Mouse (Mus musculus): ENCODE data around the gene Slc37a2.

Slc37a2 gene

GRCm38 (mm10) chr9:37255149-37255888, at the start of gene Slc37a2:
TSS of gene Slc37a2 (minus strand) at chr9:37255738.
- peak; percentile 34 for DNase-seq

- DNase-seq, result no peak
Measured at GRCm38 (mm10) chr9:37301720-37302119, 46.2 kb upstream of the Slc37a2 start.

- peak; percentile 60 for DNase-seq
Measured at GRCm38 (mm10) chr9:37300501-37300900, 45.0 kb upstream of the Slc37a2 start.

GRCm38 (mm10) chr9:37295586-37295985, 40.0 kb upstream of the Slc37a2 start:
- DNase-seq, result no peak

GRCm38 (mm10) chr9:37266622-37267021, 11.1 kb upstream of the Slc37a2 start:
- no peak for DNase-seq

GRCm38 (mm10) chr9:37255889-37256225, 319 bp upstream of the Slc37a2 start:
- no peak for DNase-seq

GRCm38 (mm10) chr9:37254531-37255110, 917 bp downstream of the Slc37a2 start:
- no peak for DNase-seq

GRCm38 (mm10) chr9:37250631-37251030, 4.9 kb downstream of the Slc37a2 start:
- DNase-seq, result no peak

- no peak for DNase-seq
Measured at GRCm38 (mm10) chr9:37249976-37250375, 5.6 kb downstream of the Slc37a2 start.

- DNase-seq, result no peak
Measured at GRCm38 (mm10) chr9:37248381-37248906, 7.1 kb downstream of the Slc37a2 start.

GRCm38 (mm10) chr9:37247429-37247828, 8.1 kb downstream of the Slc37a2 start:
- no peak for DNase-seq

GRCm38 (mm10) chr9:37245810-37246209, 9.7 kb downstream of the Slc37a2 start:
- DNase-seq, result no peak

- no peak for DNase-seq
Measured at GRCm38 (mm10) chr9:37245404-37245803, 10.1 kb downstream of the Slc37a2 start.

- no peak for DNase-seq
Measured at GRCm38 (mm10) chr9:37244600-37244999, 10.9 kb downstream of the Slc37a2 start.

GRCm38 (mm10) chr9:37242764-37243163, 12.8 kb downstream of the Slc37a2 start:
- DNase-seq, result no peak

- DNase-seq, result no peak
Measured at GRCm38 (mm10) chr9:37235951-37236737, 19.4 kb downstream of the Slc37a2 start.

GRCm38 (mm10) chr9:37232201-37233195, 23.0 kb downstream of the Slc37a2 start:
- no peak for DNase-seq

- DNase-seq, result no peak
Measured at GRCm38 (mm10) chr9:37230486-37231195, 24.9 kb downstream of the Slc37a2 start.

GRCm38 (mm10) chr9:37229880-37230325, 25.6 kb downstream of the Slc37a2 start:
- peak; percentile 58 for DNase-seq

- DNase-seq, result no peak
Measured at GRCm38 (mm10) chr9:37225581-37225980, 30.0 kb downstream of the Slc37a2 start.

- no peak for DNase-seq
Measured at GRCm38 (mm10) chr9:37220755-37221154, 34.8 kb downstream of the Slc37a2 start.
